Mouse (Mus musculus) megakaryocyte, embryonic 14.5 days (primary cell): ENCODE measurements around the gene Lgi4.

Experiments
- FLI1 ChIP-seq: IDR thresholded peaks from 2 replicates; pipeline ENCODE4 v1.6.1; 2012; ENCODE audit warnings: low read length, inconsistent platforms, mixed read lengths
- GATA1 ChIP-seq: IDR thresholded peaks from 3 replicates; pipeline ENCODE4 v1.6.1; 2012; ENCODE audit warnings: mixed read lengths, low read length, inconsistent platforms, borderline replicate concordance

DNA sequence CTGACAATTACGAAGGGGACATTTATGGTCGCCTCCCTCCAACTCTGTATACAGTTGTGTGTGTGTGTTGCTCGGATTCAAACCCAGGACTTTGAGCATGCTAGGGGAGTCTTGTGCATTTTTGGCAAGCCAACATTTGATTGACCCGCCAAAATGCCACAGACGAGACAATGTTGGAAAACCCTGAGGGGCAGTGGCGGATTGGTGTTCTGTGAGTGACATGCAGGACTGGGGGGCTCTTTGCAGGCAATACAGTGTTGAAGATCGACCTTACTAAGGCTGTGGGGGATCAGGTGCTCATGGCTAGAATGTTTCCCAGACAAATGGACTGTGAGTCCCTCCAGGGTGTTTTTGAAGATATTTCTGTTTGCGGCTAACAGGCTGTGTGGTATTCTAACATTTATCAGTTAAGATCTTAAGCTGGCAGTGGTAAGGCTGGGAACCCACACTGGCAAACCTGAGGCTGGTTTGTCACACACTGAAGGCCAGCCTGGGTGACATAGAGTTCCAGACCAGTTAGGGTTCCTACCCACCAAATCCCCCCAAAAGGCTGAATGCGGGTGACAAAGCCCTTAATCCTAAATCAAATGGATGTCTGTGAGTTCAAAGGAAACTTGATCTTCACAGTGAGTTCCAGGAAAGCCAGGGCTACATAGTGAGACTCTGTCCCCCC is 37.9 kb downstream of the Lgi4 start:
- TF ChIP-seq GATA1 (no peak), FLI1 (no peak)
